Mouse (Mus musculus): ENCODE measurements around the gene Prdm11.
A peak's percentile ranks its signal among the peaks of the same experiment; 100 is the strongest.

Prdm11 gene

GRCm38 (mm10) chr2:92920709-92921108 is 125.3 kb downstream of the Prdm11 start:
- no peak for DNase-seq

GRCm38 (mm10) chr2:92917405-92918142 is 128.4 kb downstream of the Prdm11 start:
- DNase-seq = peak; percentile 53 to 60

- peak in 1 of 2 experiments; percentile 17 for DNase-seq
Observed at GRCm38 (mm10) chr2:92915659-92916631, 130.0 kb downstream of the Prdm11 start.
